Mouse (Mus musculus) cerebellum, adult 18-20 months (tissue): Measurements from ENCODE around the gene Rnf182.
A peak's percentile ranks its signal among the peaks of the same experiment; 100 is the strongest.

Experiments
- DNase-seq, 2 experiments: peaks; one replicate each; pipeline ENCODE4 v3.0.0; 2021

The Rnf182 gene

DNA sequence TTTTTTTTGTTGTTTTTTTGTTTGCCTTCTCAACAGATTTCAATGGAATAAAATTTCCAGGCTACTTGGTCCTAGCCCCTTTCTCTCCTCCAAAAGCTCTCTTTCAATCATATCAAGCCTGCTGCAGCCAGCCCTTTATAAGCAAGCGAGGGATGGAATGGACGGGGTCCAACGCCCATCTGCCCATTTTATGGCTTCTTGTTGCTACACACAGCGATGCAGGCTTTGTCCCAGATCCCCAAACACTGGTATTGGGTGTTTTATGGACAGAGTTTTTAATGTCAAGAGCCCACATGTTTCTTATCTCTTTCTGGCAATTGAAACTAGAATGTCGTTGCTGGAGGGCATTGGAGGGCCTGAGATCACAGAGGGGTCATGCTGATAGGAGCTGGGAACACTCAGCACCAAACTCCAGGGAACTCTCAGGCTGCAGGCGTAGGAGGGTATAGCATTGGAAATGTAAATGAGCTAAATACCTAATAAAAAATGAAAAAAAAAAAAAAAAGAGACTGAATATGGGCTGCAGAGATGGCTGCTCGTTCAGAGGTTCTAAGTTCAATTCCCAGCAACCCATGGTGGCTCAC, 89.1 kb downstream of the Rnf182 start:
- DNase-seq: no peak

DNA sequence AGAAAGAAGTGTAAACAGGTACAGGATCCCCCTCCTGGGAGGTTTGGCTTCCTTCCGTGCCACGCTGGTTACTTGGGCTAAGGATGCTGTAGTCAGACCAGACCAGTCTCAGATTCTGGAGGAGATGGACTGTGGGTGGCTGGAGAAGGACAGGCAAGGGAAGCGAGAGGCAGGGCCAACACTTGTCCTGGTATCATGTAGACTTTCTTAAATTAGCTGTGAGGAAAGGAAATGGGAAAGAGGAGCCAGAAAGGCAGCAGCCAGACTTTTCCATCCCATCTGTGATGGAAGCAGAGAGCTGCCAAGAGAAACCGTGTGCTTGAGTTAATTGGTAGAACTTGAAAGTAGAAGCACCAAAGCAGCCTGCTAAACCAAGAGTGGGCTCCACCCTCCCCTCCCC, 90.9 kb downstream of the Rnf182 start:
- peak; percentile 80 to 87 for DNase-seq

DNA sequence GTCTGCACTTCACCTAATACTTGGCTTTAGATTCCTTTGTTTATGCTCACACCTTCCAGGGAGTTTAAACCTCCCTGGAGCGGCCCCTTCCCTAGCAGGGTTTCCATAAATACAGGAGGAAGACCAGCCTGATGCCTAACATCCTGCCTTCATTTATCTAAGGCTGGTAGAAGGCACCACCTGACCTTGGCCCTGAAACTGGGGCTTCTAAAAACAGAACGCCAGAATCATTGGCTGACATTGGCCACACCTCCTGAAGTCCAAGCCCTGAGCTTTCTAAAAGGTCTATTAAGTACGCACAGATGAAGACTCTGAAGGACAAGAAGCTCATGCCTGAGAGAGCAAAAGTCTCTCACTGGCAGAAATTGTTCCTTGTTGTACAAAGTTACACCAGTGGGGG, 94.0 kb downstream of the Rnf182 start:
- DNase-seq: no peak

DNA sequence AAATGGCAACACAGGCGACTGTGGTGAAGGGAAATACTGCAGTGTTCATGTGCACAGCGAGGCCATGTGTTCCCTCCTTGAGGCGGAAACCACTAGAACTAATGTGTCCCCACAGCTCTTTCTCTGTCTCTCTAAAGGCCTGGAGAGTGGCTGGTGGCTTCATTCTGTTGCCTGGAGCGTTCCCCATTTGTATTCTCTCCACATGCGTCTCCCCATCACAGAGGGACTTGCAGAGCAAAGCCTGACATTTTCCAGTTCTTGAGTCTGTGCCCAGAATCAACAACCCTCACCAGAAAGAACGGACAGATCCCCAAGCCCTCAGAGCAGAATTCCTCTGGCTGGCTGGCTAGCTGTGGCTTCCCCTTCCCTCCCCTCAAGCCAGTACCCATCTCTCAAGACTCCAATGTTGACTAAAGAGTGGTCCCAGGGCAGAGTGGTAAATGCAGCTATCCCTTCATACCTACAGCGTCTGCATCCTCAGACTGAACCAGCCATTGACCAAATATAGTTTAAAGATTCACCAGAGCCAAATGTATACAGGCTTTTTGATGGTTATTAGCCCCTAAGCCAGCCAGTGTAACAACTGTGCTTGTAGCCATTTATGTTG, 96.3 kb downstream of the Rnf182 start:
- peak in 1 of 2 experiments; percentile 57 for DNase-seq

DNA sequence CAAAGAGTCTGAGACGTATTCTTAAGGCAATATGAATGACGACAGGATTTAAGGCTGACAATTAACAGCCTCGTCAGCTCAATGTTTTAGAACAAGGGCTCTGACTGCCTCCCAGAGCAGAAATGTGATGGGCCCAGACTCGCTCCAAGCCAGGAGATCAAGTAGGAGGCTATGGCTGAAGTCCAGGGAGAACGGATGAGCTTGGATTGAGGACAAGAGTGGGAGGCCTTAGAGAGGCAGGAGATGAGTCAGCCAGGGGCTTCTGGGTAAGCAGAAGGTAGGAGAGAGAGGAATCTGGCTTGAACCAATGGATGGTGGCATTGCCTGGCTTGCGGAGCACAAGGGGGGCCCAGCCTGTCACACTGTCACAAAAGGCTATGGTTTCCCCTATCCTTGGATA, 99.2 kb downstream of the Rnf182 start:
- DNase-seq: peak; percentile 49 to 62

DNA sequence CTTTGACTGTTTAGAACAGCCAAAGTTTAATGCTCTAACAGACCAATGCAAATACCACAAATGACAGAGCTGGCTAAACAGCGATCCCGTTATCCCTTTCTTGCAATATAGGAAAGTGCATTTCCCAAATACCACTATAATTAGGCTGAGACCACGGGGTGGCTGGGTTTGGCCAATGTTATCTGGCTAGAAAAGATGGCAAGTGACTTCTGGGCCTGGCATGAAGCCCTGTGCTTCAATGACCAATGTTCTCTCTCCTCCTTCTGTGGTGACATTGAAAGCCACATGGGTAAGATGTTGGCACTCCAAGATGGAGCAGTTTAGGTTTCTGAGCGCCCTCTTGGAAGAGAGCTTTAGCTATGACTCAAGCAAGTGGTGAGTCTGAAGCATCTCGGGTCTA, 100.0 kb downstream of the Rnf182 start:
- DNase-seq: peak in 1 of 2 experiments; percentile 52

DNA sequence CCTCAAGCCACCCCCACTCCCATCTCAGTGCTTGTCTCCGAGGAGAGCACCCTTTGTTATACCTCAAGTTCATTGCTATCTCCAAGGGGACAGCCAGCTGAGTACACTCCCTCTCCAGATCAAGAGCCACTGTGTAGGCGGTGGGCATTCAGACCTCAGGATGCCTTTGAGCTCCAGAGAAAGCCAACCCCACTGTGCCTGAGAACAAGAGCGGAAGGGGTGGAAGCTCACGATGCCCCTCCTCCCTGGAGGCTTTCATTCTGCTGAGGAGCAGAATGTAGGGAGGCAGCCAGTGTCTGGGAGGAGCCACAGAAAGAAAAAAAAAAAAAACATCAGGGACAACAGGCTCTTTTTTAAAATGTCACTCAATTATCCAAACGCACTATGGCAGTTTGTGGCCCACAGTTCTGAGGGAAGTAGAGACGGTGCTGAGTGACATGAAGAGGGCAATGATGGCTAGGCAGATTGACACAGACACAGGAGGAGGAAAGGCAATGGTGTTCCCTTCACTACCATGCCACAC, 101.1 kb downstream of the Rnf182 start:
- DNase-seq: no peak

DNA sequence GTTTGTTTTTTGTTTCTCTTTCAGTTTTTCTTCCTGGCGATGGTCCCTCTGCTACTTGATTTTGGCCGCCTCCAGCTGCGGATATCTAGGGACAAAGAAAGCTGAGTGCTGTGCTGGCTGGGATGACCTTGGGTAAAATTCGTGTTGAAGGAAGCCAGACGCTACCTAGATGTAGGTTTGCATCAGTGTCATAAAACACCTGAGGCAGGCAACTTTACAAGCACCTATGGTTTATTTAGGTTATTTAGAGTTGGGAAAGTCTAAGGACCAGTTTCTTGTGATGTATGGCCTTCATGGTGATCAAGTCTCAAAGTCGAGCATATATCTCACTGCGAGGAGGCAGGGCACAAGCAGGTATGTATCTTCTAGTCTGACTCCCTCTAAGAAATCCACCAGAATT, 102.7 kb downstream of the Rnf182 start:
- DNase-seq: no peak

DNA sequence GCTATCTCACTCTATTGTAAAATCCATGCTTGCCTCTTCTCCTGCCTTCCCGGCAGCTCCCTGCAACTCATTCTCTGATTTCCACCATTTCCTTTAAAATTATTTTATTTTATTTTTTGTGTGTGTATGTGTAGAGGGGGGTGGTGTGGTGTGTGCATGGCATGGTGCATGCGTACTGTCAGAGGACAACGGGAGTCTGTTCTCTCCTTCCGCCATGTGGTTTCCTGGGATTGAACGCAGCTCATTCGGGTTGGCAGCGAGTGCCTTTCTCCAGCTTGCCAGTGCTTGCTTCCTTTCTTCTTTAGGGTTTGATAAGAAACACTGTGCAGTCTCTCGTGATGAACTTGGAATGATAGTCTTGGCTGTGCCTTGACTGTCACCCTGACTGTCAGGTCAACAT, 105.0 kb downstream of the Rnf182 start:
- no peak for DNase-seq
